Mouse (Mus musculus): ENCODE measurements around the gene Rfc2. TPM values are rescaled to one million over a fixed set of nuclear protein-coding genes. Genes with fewer than 3 reads are reported as not detected.

The Rfc2 gene
- 10 to 100 TPM; 18.8 to 25.7 TPM for total RNA-seq (2021)
- long read RNA-seq, experiment 1, full-length matches to known transcripts, result 19 of 22 reads
- long read RNA-seq, experiment 1, partial matches to known transcripts, result 1 of 22 reads
- long read RNA-seq, experiment 1, other reads (novel, unspliced or antisense), result 2 of 22 reads
- long read RNA-seq, experiment 2, full-length matches to known transcripts, result 21 of 22 reads
- long read RNA-seq, experiment 2, partial matches to known transcripts, result 1 of 22 reads
- long read RNA-seq, experiment 2, other reads (novel, unspliced or antisense), result 0 of 22 reads

- DNase-seq, result no peak
Measured at GRCm38 (mm10) chr5:134581146-134581545, at the start of gene Rfc2. Gene Rfc2, plus strand, starts transcription at chr5:134581366.

GRCm38 (mm10) chr5:134531585-134531984 lies 49.6 kb upstream of the Rfc2 start:
- no peak for DNase-seq

- no peak for DNase-seq
Measured at GRCm38 (mm10) chr5:134532417-134532816, 48.7 kb upstream of the Rfc2 start.

- DNase-seq, result no peak
Measured at GRCm38 (mm10) chr5:134536036-134536435, 45.1 kb upstream of the Rfc2 start.

GRCm38 (mm10) chr5:134539891-134540290 lies 41.3 kb upstream of the Rfc2 start:
- peak; percentile 59 for DNase-seq

- DNase-seq, result peak; percentile 37
Measured at GRCm38 (mm10) chr5:134540881-134541280, 40.3 kb upstream of the Rfc2 start.

- DNase-seq, result peak; percentile 54
Measured at GRCm38 (mm10) chr5:134541640-134542039, 39.5 kb upstream of the Rfc2 start.

GRCm38 (mm10) chr5:134544516-134545241 lies 36.5 kb upstream of the Rfc2 start:
- peak; percentile 32 for DNase-seq

GRCm38 (mm10) chr5:134545242-134545629 lies 35.9 kb upstream of the Rfc2 start:
- DNase-seq, result no peak

- no peak for DNase-seq
Measured at GRCm38 (mm10) chr5:134546790-134547189, 34.4 kb upstream of the Rfc2 start.

GRCm38 (mm10) chr5:134548306-134548705 lies 32.9 kb upstream of the Rfc2 start:
- no peak for DNase-seq

GRCm38 (mm10) chr5:134549640-134550168 lies 31.5 kb upstream of the Rfc2 start:
- DNase-seq, result no peak

GRCm38 (mm10) chr5:134550836-134551232 lies 30.3 kb upstream of the Rfc2 start:
- DNase-seq, result no peak

GRCm38 (mm10) chr5:134551233-134552109 lies 29.7 kb upstream of the Rfc2 start:
- DNase-seq, result peak; percentile 42

- peak; percentile 100 for DNase-seq
Measured at GRCm38 (mm10) chr5:134552110-134552972, 28.8 kb upstream of the Rfc2 start, which contains the start of gene Clip2. Gene Clip2, minus strand, starts transcription at chr5:134552434.

GRCm38 (mm10) chr5:134553951-134554546 lies 27.1 kb upstream of the Rfc2 start:
- DNase-seq, result no peak

GRCm38 (mm10) chr5:134555463-134556164 lies 25.6 kb upstream of the Rfc2 start:
- peak; percentile 69 for DNase-seq

GRCm38 (mm10) chr5:134560071-134560449 lies 21.1 kb upstream of the Rfc2 start, which contains the start of gene Syna:
Gene Syna, minus strand, starts transcription at chr5:134560171.
- DNase-seq, result no peak

GRCm38 (mm10) chr5:134560450-134561171 lies 20.6 kb upstream of the Rfc2 start:
- no peak for DNase-seq

- no peak for DNase-seq
Measured at GRCm38 (mm10) chr5:134564272-134564671, 16.9 kb upstream of the Rfc2 start.

All from gastrocnemius, postnatal 10 days (tissue).